Mouse (Mus musculus) embryonic facial prominence, embryonic 14.5 days (tissue): ENCODE data around the gene Ost4. TPM values are rescaled to one million over a fixed set of nuclear protein-coding genes. Genes with fewer than 3 reads are reported as not detected.

Experiments used
- ATAC-seq: fragments of 200-750 bp; cut with Nextera tagmentation; 2 replicates; pipeline ENCODE4 v1.8.0; 2017; ENCODE audit warnings: low read depth, moderate number of reproducible peaks, moderate TSS enrichment
- DNase-seq: peaks from one replicate; pipeline ENCODE4 v3.0.0-alpha.2; 2015; ENCODE audit warnings: low spot score
- H3K27ac ChIP-seq: fragments of 300-500 bp; sonication (generic); replicated peaks from 2 replicates; pipeline ENCODE4 v1.5.1; 2014; ENCODE audit warnings: low read depth, mild to moderate bottlenecking, low read length, moderate library complexity
- H3K27me3 ChIP-seq: fragments of 300-500 bp; sonication (generic); replicated peaks from 2 replicates; pipeline ENCODE4 v1.6.1; 2014; ENCODE audit warnings: low read length; ENCODE audit not compliant: control insufficient read depth, insufficient read depth
- H3K36me3 ChIP-seq: fragments of 300-500 bp; sonication (generic); 2 replicates; pipeline ENCODE4 v1.6.1; 2014; ENCODE audit warnings: low read length, mixed read lengths; ENCODE audit not compliant: control insufficient read depth, insufficient read depth
- H3K4me1 ChIP-seq: fragments of 300-500 bp; sonication (generic); 2 replicates; pipeline ENCODE4 v1.6.1; 2014; ENCODE audit warnings: antibody characterized with exemption, low read length; ENCODE audit not compliant: control insufficient read depth, insufficient read depth
- H3K4me2 ChIP-seq: fragments of 300-500 bp; sonication (generic); 2 replicates; pipeline ENCODE4 v1.6.1; 2014; ENCODE audit warnings: low read depth, mild to moderate bottlenecking, low read length, moderate library complexity, mixed read lengths
- H3K4me3 ChIP-seq: fragments of 300-500 bp; sonication (generic); 2 replicates; pipeline ENCODE4 v1.5.1; 2014; ENCODE audit warnings: low read depth, mild to moderate bottlenecking, low read length
- H3K9ac ChIP-seq: fragments of 300-500 bp; sonication (generic); 2 replicates; pipeline ENCODE4 v1.6.1; 2014; ENCODE audit warnings: low read depth, mild to moderate bottlenecking, low read length, moderate library complexity, mixed read lengths
- H3K9me3 ChIP-seq: fragments of 300-500 bp; sonication (generic); 2 replicates; pipeline ENCODE4 v1.6.1; 2016; ENCODE audit warnings: low read length; ENCODE audit not compliant: control insufficient read depth
- WGBS: fragments of 180-500 bp; shearing (Covaris S2); extraction: QIAGEN DNeasy Blood & Tissue Kit; methylation state at CpG from one replicate; pipeline ENCODE4 v1.1.7; 2014; 5-methylcytosine and 5-hydroxymethylcytosine counted together
- polyA plus RNA-seq: library from polyadenylated mRNA; unstranded; fragments of >200 nt; fragmentation: Nextera tagmentation; extraction: Ambion mirVana; gene quantifications from 2 replicates; pipeline ENCODE4 v1.2.1, GENCODE M21; 2014

The Ost4 gene
- polyA plus RNA-seq, 1 experiment from 2014 or later, result 572 TPM

DNA sequence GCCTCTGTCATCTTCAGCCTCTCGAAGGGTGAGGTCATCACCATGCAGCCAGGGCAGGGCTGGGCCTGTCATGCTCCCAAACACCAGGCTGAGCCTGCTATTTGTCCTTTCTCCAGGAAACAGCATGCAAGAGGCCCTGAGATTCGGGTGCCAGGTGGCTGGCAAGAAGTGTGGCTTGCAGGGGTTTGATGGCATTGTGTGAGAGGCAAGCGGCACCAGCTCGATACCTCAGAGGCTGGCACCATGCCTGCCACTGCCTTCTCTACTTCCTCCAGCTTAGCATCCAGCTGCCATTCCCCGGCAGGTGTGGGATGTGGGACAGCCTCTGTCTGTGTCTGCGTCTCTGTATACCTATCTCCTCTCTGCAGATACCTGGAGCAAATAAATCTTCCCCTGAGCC lies 23.3 kb upstream of the Ost4 start:
- Histone ChIP-seq H3K36me3 (no peaks in the 10 kb centered on the region), H3K9me3 (no peaks in the 10 kb centered on the region), H3K4me1 (no peaks in the 10 kb centered on the region), H3K4me3 (no peak overlapping the region), H3K9ac (no peak overlapping the region), H3K4me2 (no peak overlapping the region), H3K27ac (no peak overlapping the region), H3K27me3 (no peaks in the 10 kb centered on the region)
- DNase-seq (no peak), ATAC-seq (peak; percentile 24; the same call in 1 of the 2 replicates)
- 93% methylated on average over 5 of the region's 6 CpGs for WGBS

DNA sequence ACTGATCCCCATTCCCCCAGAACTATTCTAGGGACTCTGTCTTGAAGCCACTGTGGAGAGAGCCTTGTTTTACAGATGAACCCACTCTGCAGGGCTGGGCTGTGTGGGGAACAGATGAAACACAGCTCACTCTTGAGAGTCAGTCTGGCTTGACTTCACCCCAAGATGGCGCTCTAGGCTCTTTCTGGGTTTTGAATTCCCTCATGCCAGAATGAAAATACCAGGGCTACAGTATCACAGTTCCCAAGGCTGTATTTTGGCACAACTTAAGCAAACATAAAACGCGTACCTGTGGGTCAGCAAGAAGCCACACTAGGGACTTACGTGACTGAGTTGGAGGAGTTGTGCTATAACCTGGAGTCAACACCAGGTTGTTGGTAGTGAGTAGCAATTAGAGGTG lies 22.5 kb upstream of the Ost4 start:
- H3K36me3 ChIP-seq, result no peaks in the 10 kb centered on the region
- no peak overlapping the region for H3K9ac ChIP-seq
- no peaks in the 10 kb centered on the region for H3K9me3 ChIP-seq
- H3K27me3 ChIP-seq, result no peaks in the 10 kb centered on the region
- H3K27ac ChIP-seq, result no peak overlapping the region
- no peaks in the 10 kb centered on the region for H3K4me1 ChIP-seq
- no peak overlapping the region for H3K4me2 ChIP-seq
- DNase-seq, result peak; percentile 76
- H3K4me3 ChIP-seq, result no peak overlapping the region
- 38% methylated on average over 4 of the region's 4 CpGs for WGBS
- no peak for ATAC-seq

DNA sequence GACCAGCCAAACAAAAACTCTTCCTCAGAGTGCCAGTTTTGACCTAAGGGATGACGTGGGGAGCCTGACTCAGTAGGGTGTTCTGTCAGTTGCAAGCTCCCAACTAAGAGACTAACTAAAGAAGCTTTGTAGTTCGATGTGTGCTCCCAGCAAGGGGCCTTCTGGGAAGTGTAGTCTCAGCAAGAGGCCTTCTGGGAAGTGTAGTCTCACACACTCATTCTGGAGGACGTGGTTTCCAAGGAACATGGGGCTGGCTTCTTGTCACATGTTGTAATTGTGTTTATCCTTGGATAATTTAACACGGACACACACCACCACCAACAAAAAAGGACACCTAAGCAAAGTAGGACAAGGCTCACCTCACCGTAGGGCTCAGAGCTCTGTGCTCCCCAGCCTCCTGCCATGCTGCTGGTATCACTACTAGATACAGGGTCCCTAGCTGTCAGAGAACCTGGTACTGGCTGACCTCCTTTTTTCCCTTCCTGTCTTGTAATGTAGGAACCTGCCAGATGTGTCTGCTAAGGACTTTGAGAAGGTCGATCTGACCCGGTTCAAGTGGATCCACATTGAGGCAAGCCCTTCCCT lies 20.4 kb upstream of the Ost4 start:
- Histone ChIP-seq H3K36me3 (no peaks in the 10 kb centered on the region), H3K4me1 (no peaks in the 10 kb centered on the region), H3K9ac (no peak overlapping the region), H3K4me2 (peak overlapping the region; percentile 28; the same call in 1 of the 2 replicates), H3K9me3 (no peaks in the 10 kb centered on the region), H3K27ac (no peak overlapping the region), H3K27me3 (no peaks in the 10 kb centered on the region), H3K4me3 (no peak overlapping the region)
- ATAC-seq (peak; percentile 58; the same call in 1 of the 2 replicates), DNase-seq (peak; percentile 73)
- WGBS, result 44% methylated on average over 7 of the region's 7 CpGs

DNA sequence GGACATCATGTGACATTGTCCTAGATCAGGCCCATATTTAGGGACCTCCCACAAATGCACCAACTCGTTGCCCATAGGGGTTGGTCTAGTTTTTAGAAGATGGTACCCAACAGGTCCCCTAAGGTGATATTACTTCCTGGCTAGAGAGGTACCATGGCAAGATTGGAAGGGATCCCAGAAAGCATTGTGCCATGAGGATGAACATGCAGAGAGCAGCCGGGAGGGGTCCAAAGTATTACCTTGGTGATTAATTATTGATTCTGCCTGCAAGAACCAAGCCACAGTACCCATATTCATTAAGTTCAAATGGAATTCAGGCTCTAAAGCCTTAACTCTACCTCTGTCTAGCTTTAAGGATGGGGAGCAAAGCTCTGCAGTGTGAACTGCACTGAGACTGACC lies 18.5 kb upstream of the Ost4 start:
- Histone ChIP-seq H3K27me3 (no peaks in the 10 kb centered on the region), H3K4me1 (peaks cover 11% of the 10 kb centered on the region), H3K9me3 (no peaks in the 10 kb centered on the region), H3K4me3 (no peak overlapping the region), H3K27ac (no peak overlapping the region), H3K36me3 (peaks cover under 1% of the 10 kb centered on the region; the same call in 1 of the 2 replicates), H3K9ac (no peak overlapping the region), H3K4me2 (no peak overlapping the region)
- no peak for DNase-seq
- no peak for ATAC-seq
- 72% methylated on average over 2 of the region's 2 CpGs for WGBS

DNA sequence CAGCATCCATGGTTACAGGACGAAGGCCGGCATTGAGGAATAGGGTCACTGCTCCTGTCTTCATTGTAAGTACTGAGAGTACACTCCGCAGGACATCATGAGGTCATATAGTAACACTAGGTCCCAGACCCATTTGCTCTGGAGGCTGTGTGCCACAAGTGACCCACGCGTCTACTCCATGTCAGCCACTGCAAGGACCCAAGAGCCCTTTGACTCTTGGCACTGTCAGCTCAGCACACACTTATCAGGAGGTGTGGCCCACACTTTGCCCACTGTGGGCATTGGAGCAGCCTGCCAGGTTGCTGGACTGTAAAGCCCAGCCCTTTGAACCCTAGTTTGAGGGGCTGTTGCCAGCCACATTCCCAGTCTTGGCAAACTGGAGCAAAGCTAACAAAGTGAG lies 17.6 kb upstream of the Ost4 start:
- Histone ChIP-seq H3K9me3 (no peaks in the 10 kb centered on the region), H3K27ac (no peak overlapping the region), H3K27me3 (no peaks in the 10 kb centered on the region), H3K4me3 (no peak overlapping the region), H3K36me3 (peaks cover 9% of the 10 kb centered on the region), H3K9ac (no peak overlapping the region), H3K4me1 (peaks cover 11% of the 10 kb centered on the region), H3K4me2 (no peak overlapping the region)
- over 99% methylated on average over 5 of the region's 5 CpGs for whole genome bisulfite sequencing
- DNase-seq (no peak), ATAC-seq (no peak)

DNA sequence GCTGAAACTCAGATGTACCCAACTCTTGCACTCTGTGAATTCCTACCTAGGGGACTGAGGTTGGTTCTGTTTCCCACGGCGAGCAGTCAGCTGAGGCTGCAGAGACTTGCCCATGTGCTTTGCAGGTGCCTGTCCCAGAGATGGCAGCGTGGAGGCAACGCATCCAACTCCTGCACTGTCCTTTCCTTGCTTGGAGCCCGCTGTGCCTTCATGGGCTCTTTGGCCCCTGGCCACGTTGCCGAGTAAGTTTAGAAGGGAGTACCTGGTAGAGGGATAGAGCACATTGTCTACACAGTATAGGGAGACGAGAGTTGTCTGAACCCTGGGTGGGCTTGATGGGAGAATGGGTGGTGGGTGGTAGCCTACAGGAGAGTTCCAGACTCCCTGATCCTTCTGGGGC lies 17.0 kb upstream of the Ost4 start:
- Histone ChIP-seq H3K4me2 (no peak overlapping the region), H3K27me3 (no peaks in the 10 kb centered on the region), H3K9ac (no peak overlapping the region), H3K4me3 (no peak overlapping the region), H3K9me3 (no peaks in the 10 kb centered on the region), H3K27ac (no peak overlapping the region), H3K4me1 (peaks cover 11% of the 10 kb centered on the region), H3K36me3 (peaks cover 15% of the 10 kb centered on the region)
- DNase-seq, result no peak
- 76% methylated on average over 8 of the region's 8 CpGs for WGBS
- no peak for ATAC-seq

DNA sequence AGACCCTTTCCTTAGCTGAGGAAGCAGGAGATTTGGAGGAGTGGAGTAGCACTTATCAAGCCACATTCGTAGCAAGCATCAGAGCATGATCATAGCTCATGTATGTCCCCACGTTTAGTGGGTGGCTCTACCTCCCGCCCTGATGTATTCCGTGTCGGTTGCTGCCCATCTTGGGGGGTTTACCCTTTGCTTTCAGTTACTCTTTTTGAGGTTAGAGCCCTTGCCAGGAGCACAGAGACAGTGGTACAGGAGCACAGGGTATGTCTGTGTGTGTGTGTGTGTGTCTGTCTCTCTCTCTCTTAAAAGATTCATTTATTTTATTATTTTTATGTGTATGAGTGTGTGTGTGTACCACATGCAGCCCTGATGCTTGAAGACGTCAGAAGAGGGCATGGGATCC lies 15.5 kb upstream of the Ost4 start:
- peaks cover 30% of the 10 kb centered on the region for H3K36me3 ChIP-seq
- H3K27ac ChIP-seq, result no peak overlapping the region
- WGBS, result 90% methylated on average over 6 of the region's 6 CpGs
- no peaks in the 10 kb centered on the region for H3K9me3 ChIP-seq
- peaks cover 11% of the 10 kb centered on the region for H3K4me1 ChIP-seq
- H3K27me3 ChIP-seq, result no peaks in the 10 kb centered on the region
- H3K9ac ChIP-seq, result no peak overlapping the region
- DNase-seq, result no peak
- no peak overlapping the region for H3K4me3 ChIP-seq
- ATAC-seq, result no peak
- no peak overlapping the region for H3K4me2 ChIP-seq

DNA sequence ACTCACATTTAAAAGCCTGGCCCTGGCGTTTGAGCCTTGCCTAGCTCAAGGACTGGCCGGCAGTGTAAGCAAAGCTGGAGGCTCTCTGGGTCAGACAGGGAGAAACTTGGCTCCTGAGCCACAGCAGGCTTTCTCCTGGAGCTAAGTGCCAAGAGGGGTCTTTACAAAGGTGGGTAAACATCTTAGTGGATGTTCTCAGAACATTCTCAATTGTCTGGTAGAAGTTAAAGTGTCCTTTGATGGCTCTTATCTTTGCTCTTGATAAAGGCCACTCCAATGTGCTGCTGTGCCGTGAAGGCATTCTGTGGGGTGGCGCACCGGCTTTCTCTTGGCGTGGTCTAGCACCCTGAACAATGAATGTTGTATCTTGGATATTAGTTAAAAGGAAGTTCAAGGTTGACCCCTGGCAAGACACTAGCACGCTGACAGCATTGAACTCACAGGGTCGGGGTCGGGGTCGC lies 15.0 kb upstream of the Ost4 start:
- DNase-seq (no peak), ATAC-seq (no peak)
- Histone ChIP-seq H3K27me3 (no peaks in the 10 kb centered on the region), H3K9me3 (no peaks in the 10 kb centered on the region), H3K9ac (0 out of 2 replicates have a peak overlapping the region, but pooled peaks have one; percentile 23), H3K27ac (0 out of 2 replicates have a peak overlapping the region, but pooled peaks have one; percentile 83), H3K4me2 (peak overlapping the region; percentile 70), H3K4me1 (peaks cover 11% of the 10 kb centered on the region), H3K4me3 (no peak overlapping the region), H3K36me3 (peaks cover 35% of the 10 kb centered on the region)
- 71% methylated on average over 10 of the region's 10 CpGs for WGBS
